Mouse (Mus musculus) hindbrain, postnatal 0 days (tissue): ENCODE data around the gene Rbks. TPM values are rescaled to one million over a fixed set of nuclear protein-coding genes. Genes with fewer than 3 reads are reported as not detected.

Experiments
- ATAC-seq: fragments of 200-750 bp; cut with Nextera tagmentation; 2 replicates; pipeline ENCODE4 v1.8.0; 2017; ENCODE audit warnings: mild to moderate bottlenecking, moderate TSS enrichment, moderate library complexity
- DNase-seq: peaks from one replicate; pipeline ENCODE4 v3.0.0-alpha.2; 2015; ENCODE audit warnings: low spot score
- H3K27ac ChIP-seq: fragments of 300-500 bp; sonication (generic); 2 replicates; pipeline ENCODE4 v1.5.1; 2014; ENCODE audit warnings: mild to moderate bottlenecking
- H3K27me3 ChIP-seq: fragments of 300-500 bp; sonication (generic); 2 replicates; pipeline ENCODE4 v1.6.1; 2014; ENCODE audit warnings: low read length, mixed read lengths; ENCODE audit not compliant: insufficient read depth
- H3K36me3 ChIP-seq: fragments of 300-500 bp; sonication (generic); 2 replicates; pipeline ENCODE4 v1.6.1; 2014; ENCODE audit warnings: low read length, mixed read lengths; ENCODE audit not compliant: insufficient read depth
- H3K4me1 ChIP-seq: fragments of 300-500 bp; sonication (generic); 2 replicates; pipeline ENCODE4 v1.6.1; 2014; ENCODE audit warnings: antibody characterized with exemption, low read length, mixed read lengths; ENCODE audit not compliant: insufficient read depth
- H3K4me2 ChIP-seq: fragments of 300-500 bp; sonication (generic); 2 replicates; pipeline ENCODE4 v1.6.1; 2014; ENCODE audit warnings: low read depth, mild to moderate bottlenecking, low read length, moderate library complexity, mixed read lengths
- H3K4me3 ChIP-seq: fragments of 300-500 bp; sonication (generic); 2 replicates; pipeline ENCODE4 v1.5.1; 2014; ENCODE audit warnings: low read length
- H3K9ac ChIP-seq: fragments of 300-500 bp; sonication (generic); replicated peaks from 2 replicates; pipeline ENCODE4 v1.6.1; 2014; ENCODE audit warnings: mild to moderate bottlenecking, low read length, moderate library complexity, mixed read lengths
- H3K9me3 ChIP-seq: fragments of 300-500 bp; sonication (generic); 2 replicates; pipeline ENCODE4 v1.6.1; 2016; ENCODE audit warnings: low read length, mixed read lengths
- CTCF ChIP-seq: IDR thresholded peaks from 2 replicates; pipeline ENCODE4 v1.5.1; 2016; ENCODE audit warnings: antibody characterized with exemption, control low read depth, low read depth
- WGBS: fragments of 180-500 bp; shearing (Covaris S2); extraction: QIAGEN DNeasy Blood & Tissue Kit; methylation state at CpG from one replicate; pipeline ENCODE4 v1.1.7; 2014; 5-methylcytosine and 5-hydroxymethylcytosine counted together
- polyA plus RNA-seq: library from polyadenylated mRNA; unstranded; fragments of >200 nt; fragmentation: Nextera tagmentation; extraction: Ambion mirVana; gene quantifications from 2 replicates; pipeline ENCODE4 v1.2.1, GENCODE M21; 2015
- total RNA-seq: library from RNA; depleted of rRNA; stranded (reverse); fragments of >200 nt; gene quantifications from 2 replicates; pipeline ENCODE4 v1.2.3, GENCODE M21; 2014

Gene Rbks
- total and polyA plus RNA-seq, 2 experiments from 2014 or later = 1.6 to 3.2 TPM

DNA sequence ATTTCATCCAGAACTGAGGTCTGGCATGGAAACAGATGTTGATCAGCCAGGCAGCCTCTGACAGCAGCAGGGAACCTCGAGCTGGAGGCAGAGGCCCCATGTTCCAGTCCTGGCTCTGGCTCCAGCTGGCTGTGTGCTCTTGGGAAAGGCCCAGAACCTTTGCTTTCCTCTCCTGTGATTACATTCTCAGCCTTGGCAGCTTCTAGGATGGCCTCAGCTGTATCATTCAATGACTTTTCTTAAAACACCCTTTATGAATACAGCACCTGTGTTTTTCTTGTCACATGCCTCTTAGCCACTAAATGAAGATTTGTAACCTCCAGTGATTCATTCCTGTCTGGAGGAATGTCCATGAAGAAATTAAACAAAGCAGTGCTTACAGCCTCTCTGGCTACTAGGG lies 31.3 kb downstream of the Rbks start:
- Histone ChIP-seq H3K4me2 (no peak overlapping the region), H3K9me3 (no peaks in the 10 kb centered on the region), H3K36me3 (no peaks in the 10 kb centered on the region), H3K9ac (no peak overlapping the region), H3K27me3 (no peaks in the 10 kb centered on the region), H3K27ac (no peak overlapping the region), H3K4me1 (no peaks in the 10 kb centered on the region), H3K4me3 (no peak overlapping the region)
- 8% methylated on average over 1 of the region's 1 CpGs for WGBS
- no peak for ATAC-seq
- TF ChIP-seq CTCF = no peak
- peak; percentile 2 for DNase-seq

DNA sequence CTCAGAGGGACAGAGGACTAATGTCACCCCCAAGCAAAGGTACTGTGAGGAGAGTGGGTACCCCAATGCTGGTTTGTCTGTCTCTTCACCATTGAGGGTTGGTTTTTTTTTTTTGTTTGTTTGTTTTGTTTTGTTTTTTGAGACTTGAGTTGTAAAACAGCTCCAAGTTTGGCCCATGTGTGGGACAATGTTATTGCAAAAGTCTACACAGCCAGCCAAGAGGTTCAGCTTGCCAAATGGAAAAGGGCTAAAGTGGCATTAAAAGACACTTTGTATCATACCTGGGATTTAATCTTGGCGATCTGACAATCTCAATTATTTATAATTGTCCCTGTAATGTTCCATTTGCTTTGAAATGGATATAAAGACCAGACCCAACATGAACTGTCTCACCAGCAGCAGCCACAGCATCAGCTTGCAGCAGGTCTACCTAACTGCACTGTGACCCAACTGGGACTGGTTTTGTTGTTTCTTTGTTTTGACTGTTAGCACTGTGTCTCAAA lies 41.7 kb downstream of the Rbks start:
- no peaks in the 10 kb centered on the region for H3K9me3 ChIP-seq
- H3K27ac ChIP-seq = no peak overlapping the region
- DNase-seq = no peak
- WGBS = 93% methylated on average over 1 of the region's 1 CpGs
- H3K36me3 ChIP-seq = no peaks in the 10 kb centered on the region
- H3K4me2 ChIP-seq = no peak overlapping the region
- no peak for ATAC-seq
- H3K27me3 ChIP-seq = no peaks in the 10 kb centered on the region
- H3K4me3 ChIP-seq = no peak overlapping the region
- no peak overlapping the region for H3K9ac ChIP-seq
- no peak for TF ChIP-seq CTCF
- no peaks in the 10 kb centered on the region for H3K4me1 ChIP-seq

DNA sequence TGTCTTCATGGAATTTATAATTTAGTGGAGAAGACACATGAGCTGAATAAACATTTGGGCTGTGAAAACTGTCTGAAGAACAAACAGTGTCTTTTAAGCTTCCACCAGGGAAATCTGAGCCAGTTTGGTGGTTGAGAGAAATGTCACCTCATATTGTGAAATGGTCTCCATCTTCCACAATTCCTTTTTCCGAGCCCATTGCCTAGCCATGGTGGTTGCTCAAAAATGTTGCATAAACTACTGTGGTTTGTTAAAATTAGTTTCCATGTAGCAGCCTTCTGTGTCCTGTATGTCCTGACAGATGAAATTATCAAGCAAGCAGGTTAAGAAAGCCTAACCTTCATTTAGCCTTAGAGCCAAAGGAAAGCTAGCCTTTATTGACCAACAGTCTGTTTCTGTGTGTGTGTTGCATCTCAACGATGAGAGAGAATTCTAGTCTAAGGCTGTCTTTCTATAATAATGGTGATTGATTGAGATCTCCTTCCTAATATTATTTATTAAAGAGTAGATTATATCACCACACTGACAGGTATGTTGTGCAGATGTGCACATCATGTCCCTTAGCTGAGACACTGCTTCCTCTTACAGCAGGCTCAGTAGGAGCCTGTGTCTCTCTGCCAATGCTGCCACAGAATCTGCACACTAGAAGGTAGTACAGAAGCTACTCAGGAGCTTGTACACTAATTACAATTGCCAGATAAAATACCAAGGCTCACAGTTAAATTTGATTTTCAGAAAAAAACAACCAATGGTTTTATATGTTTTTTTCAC lies 46.7 kb downstream of the Rbks start:
- Histone ChIP-seq H3K4me2 (no peak overlapping the region), H3K9ac (no peak overlapping the region), H3K9me3 (no peaks in the 10 kb centered on the region), H3K36me3 (no peaks in the 10 kb centered on the region), H3K4me1 (no peaks in the 10 kb centered on the region), H3K4me3 (no peak overlapping the region), H3K27me3 (no peaks in the 10 kb centered on the region), H3K27ac (no peak overlapping the region)
- ATAC-seq (no peak), DNase-seq (no peak)
- no peak for TF ChIP-seq CTCF
- 85% methylated on average over 2 of the region's 2 CpGs for WGBS

DNA sequence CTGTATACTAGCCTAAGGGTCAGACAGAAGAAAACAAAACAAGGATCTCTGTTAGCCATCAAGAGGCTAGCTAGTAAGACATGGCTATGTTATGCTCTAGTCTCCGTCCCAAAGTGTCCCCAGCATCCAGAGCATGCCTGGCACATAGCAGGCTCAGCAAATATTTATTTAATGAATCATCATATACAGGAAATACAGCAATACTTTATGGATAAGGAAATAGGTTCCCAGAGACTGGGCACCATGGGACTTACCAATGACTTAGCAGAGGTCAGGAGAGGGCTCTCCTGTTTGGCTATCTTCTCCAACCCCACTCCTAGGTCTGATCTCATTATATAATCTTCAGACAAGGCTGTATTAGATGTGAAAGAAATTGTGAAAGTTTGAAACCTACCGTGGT lies 50.1 kb downstream of the Rbks start:
- H3K4me1 ChIP-seq = no peaks in the 10 kb centered on the region
- 80% methylated on average over 2 of the region's 2 CpGs for WGBS
- no peaks in the 10 kb centered on the region for H3K9me3 ChIP-seq
- H3K27me3 ChIP-seq = no peaks in the 10 kb centered on the region
- TF ChIP-seq CTCF = no peak
- no peak for ATAC-seq
- no peak overlapping the region for H3K9ac ChIP-seq
- DNase-seq = no peak
- H3K36me3 ChIP-seq = no peaks in the 10 kb centered on the region
- H3K4me3 ChIP-seq = no peak overlapping the region
- no peak overlapping the region for H3K27ac ChIP-seq
- H3K4me2 ChIP-seq = no peak overlapping the region

DNA sequence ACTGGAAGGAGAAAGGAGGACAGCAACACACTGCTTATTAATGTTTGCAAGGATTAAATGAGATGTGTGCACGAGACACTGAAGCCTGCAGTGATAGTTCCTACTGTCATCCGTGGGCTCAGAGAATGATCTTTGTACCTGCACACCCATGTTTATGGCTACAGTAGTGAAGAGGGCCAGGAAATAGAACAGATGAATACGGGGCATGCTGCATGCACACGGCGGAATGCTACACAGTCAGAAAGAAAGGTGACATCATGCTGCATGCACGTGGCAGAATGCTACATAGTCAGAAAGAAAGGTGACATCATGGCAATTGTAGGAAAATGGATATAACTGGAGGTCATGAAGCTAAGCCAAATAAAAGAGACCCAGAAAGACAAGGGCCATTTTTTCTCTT lies 50.9 kb downstream of the Rbks start:
- no peak for DNase-seq
- WGBS = 91% methylated on average over 6 of the region's 6 CpGs
- no peaks in the 10 kb centered on the region for H3K27me3 ChIP-seq

DNA sequence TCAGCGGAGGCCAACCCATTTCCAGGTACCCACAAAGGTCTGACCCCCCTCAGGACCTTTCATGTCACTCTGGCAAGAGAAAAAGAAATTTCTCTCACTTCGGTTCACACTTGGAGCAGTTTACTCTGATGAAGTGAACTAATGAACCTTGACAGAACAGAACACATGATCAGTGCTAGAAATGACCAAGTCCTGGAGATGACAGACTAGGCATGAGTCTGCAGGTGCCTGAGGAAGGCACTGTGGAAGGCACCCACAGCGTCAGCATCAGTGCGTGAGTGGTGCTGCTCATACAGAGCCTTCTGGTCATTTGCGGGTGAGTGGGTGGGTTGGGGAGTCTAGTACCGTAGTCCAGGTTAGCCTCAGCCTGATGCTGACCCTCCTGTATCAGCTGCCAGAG lies 51.6 kb downstream of the Rbks start:
- 89% methylated on average over 6 of the region's 6 CpGs for WGBS
- H3K4me3 ChIP-seq = no peak overlapping the region
- no peak overlapping the region for H3K9ac ChIP-seq
- no peaks in the 10 kb centered on the region for H3K4me1 ChIP-seq
- TF ChIP-seq CTCF = no peak
- no peaks in the 10 kb centered on the region for H3K27me3 ChIP-seq
- ATAC-seq = no peak
- no peak overlapping the region for H3K27ac ChIP-seq
- H3K36me3 ChIP-seq = no peaks in the 10 kb centered on the region
- no peak overlapping the region for H3K4me2 ChIP-seq
- H3K9me3 ChIP-seq = no peaks in the 10 kb centered on the region
- DNase-seq = no peak

More for the DNA sequence above, 50.9 kb downstream of the Rbks start:
- H3K27ac ChIP-seq = no peak overlapping the region
- no peaks in the 10 kb centered on the region for H3K9me3 ChIP-seq
- H3K4me1 ChIP-seq = no peaks in the 10 kb centered on the region
- H3K36me3 ChIP-seq = no peaks in the 10 kb centered on the region
- no peak overlapping the region for H3K9ac ChIP-seq
- no peak for TF ChIP-seq CTCF
- no peak for ATAC-seq
- no peak overlapping the region for H3K4me2 ChIP-seq
- H3K4me3 ChIP-seq = no peak overlapping the region

DNA sequence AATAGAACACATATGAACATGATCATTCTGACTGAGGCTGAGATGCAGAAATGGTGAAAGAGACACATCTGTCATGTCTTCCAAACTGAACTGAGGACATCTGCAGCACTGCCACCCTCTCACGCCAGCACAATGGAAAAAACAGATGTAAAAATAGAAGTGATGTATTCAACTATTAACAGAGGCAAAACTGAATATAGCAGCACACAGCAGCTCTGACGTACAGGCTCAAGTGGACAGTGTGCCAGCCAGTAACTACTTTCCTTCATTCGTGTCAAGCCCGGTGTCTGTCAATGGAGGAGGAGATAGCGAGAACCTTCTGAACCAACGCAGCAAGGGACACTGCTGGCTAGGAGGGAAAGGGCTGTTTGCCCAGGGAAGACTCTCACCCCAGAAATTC lies 52.6 kb downstream of the Rbks start:
- no peak overlapping the region for H3K9ac ChIP-seq
- no peaks in the 10 kb centered on the region for H3K36me3 ChIP-seq
- no peak overlapping the region for H3K4me2 ChIP-seq
- 83% methylated on average over 6 of the region's 6 CpGs for WGBS
- TF ChIP-seq CTCF = no peak
- ATAC-seq = no peak
- H3K27ac ChIP-seq = no peak overlapping the region
- no peaks in the 10 kb centered on the region for H3K27me3 ChIP-seq
- no peak for DNase-seq
- no peaks in the 10 kb centered on the region for H3K4me1 ChIP-seq
- H3K4me3 ChIP-seq = no peak overlapping the region
- H3K9me3 ChIP-seq = no peaks in the 10 kb centered on the region
